Mouse (Mus musculus) heart, embryonic 16.5 days (tissue): ENCODE measurements around the gene Rbm20. TPM values are rescaled to one million over a fixed set of nuclear protein-coding genes. Genes with fewer than 3 reads are reported as not detected.
"Not testable (repeated sequence)": the region's sequence is repeated elsewhere in the genome, so short reads cannot be mapped to it uniquely, and the experiment has no call there.

Experiments used
- ATAC-seq: fragments of 200-750 bp; cut with Nextera tagmentation; replicated peaks from 2 replicates; pipeline ENCODE4 v1.8.0; 2017; ENCODE audit warnings: moderate number of reproducible peaks; ENCODE audit not compliant: insufficient read depth, low FRiP score; ENCODE audit errors: extremely low read depth
- H3K27ac ChIP-seq: fragments of 300-500 bp; sonication (generic); 2 replicates; pipeline ENCODE4 v1.5.1; 2014; ENCODE audit warnings: mild to moderate bottlenecking, low read length, control low read depth, moderate library complexity
- H3K27me3 ChIP-seq: fragments of 300-500 bp; sonication (generic); 2 replicates; pipeline ENCODE4 v1.6.1; 2014; ENCODE audit warnings: low read length, mixed read lengths; ENCODE audit not compliant: control insufficient read depth, insufficient read depth
- H3K36me3 ChIP-seq: fragments of 300-500 bp; sonication (generic); 2 replicates; pipeline ENCODE4 v1.6.1; 2014; ENCODE audit not compliant: control insufficient read depth, insufficient read depth
- H3K4me1 ChIP-seq: fragments of 300-500 bp; sonication (generic); 2 replicates; pipeline ENCODE4 v1.6.1; 2014; ENCODE audit warnings: low read length, mixed read lengths; ENCODE audit not compliant: control insufficient read depth, insufficient read depth
- H3K4me2 ChIP-seq: fragments of 300-500 bp; sonication (generic); 2 replicates; pipeline ENCODE4 v1.6.1; 2014; ENCODE audit warnings: low read depth, mild to moderate bottlenecking, control low read depth, low read length
- H3K4me3 ChIP-seq: fragments of 300-500 bp; sonication (generic); 2 replicates; pipeline ENCODE4 v1.5.1; 2014; ENCODE audit warnings: mild to moderate bottlenecking, control low read depth, low read length
- H3K9ac ChIP-seq: fragments of 300-500 bp; sonication (generic); 2 replicates; pipeline ENCODE4 v1.6.1; 2014; ENCODE audit warnings: low read length, control low read depth
- H3K9me3 ChIP-seq: fragments of 300-500 bp; sonication (generic); replicated peaks from 2 replicates; pipeline ENCODE4 v1.6.1; 2016; ENCODE audit warnings: low read length; ENCODE audit not compliant: control insufficient read depth
- WGBS: fragments of 180-500 bp; shearing (Covaris S2); extraction: QIAGEN DNeasy Blood & Tissue Kit; methylation state at CpG from one replicate; pipeline ENCODE4 v1.1.7; 2014; 5-methylcytosine and 5-hydroxymethylcytosine counted together
- polyA plus RNA-seq: library from polyadenylated mRNA; unstranded; fragments of >200 nt; fragmentation: Nextera tagmentation; extraction: Ambion mirVana; gene quantifications from 2 replicates; pipeline ENCODE4 v1.2.1, GENCODE M21; 2015

Gene Rbm20
- polyA plus RNA-seq, 1 experiment from 2014 or later: 48.1 TPM

- no peaks in the 10 kb centered on the region for H3K27me3 ChIP-seq
- H3K9me3 ChIP-seq: no peaks in the 10 kb centered on the region
- peak overlapping the region; percentile 98 for H3K4me3 ChIP-seq
- ATAC-seq: peak; percentile 97
- peak overlapping the region; percentile 83 for H3K4me2 ChIP-seq
- peaks cover 27% of the 10 kb centered on the region for H3K4me1 ChIP-seq
- peak overlapping the region; percentile 86 for H3K27ac ChIP-seq
- H3K9ac ChIP-seq: peak overlapping the region; percentile 93
- under 1% methylated on average over 57 of the region's 61 CpGs for WGBS
- no peaks in the 10 kb centered on the region for H3K36me3 ChIP-seq
Measured at GRCm38 (mm10) chr19:53902739-53903487, 225.8 kb downstream of the Rbm20 start.

DNA sequence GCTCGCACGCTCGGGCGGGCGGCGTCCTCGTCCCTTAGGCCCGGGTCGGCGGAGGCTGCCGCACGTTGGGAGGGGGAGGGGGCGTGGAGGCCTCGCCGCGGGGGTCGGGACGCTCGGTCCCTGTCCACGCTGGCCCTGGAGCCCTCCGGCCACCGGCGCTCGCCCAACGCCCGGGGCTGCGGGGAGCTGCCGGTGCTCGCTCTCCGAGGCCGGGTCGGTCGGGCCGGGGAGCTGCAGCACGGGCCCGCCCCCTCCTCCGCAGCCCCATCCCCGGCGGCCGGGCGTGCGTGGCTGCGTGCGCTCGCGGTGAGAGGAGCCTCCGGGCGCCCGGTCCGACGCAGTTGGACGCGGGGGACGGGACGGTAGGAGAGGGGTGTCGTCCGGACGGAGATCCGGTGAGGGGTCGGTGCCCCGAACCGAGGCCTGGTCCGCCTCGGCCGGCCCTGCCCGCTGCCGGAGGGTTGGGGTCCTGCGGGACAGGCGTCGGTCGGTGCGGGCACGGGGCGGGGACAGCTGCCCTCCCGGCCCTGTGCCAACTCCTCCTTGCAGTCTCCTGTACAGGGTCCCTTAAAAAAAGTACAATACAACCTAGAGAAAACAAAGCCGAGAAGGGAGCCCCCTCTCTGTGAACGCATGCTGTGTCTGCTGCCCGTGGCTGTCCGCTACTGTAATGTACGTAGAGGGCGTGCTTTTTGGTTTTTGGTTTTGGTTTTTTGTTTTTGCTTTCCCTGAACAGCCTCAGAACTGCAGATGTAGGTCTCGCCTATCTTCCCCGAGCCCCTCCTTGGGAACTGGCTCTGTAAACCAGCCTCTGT lies 226.6 kb downstream of the Rbm20 start:
- no peaks in the 10 kb centered on the region for H3K27me3 ChIP-seq
- under 1% methylated on average over 65 of the region's 83 CpGs for WGBS
- H3K27ac ChIP-seq: peak overlapping the region; percentile 86
- H3K4me1 ChIP-seq: peaks cover 23% of the 10 kb centered on the region
- peak overlapping the region; percentile 98 for H3K4me3 ChIP-seq
- ATAC-seq: peak; percentile 52
- no peaks in the 10 kb centered on the region for H3K36me3 ChIP-seq
- H3K9me3 ChIP-seq: no peaks in the 10 kb centered on the region
- H3K4me2 ChIP-seq: peak overlapping the region; percentile 83
- H3K9ac ChIP-seq: peak overlapping the region; percentile 93

DNA sequence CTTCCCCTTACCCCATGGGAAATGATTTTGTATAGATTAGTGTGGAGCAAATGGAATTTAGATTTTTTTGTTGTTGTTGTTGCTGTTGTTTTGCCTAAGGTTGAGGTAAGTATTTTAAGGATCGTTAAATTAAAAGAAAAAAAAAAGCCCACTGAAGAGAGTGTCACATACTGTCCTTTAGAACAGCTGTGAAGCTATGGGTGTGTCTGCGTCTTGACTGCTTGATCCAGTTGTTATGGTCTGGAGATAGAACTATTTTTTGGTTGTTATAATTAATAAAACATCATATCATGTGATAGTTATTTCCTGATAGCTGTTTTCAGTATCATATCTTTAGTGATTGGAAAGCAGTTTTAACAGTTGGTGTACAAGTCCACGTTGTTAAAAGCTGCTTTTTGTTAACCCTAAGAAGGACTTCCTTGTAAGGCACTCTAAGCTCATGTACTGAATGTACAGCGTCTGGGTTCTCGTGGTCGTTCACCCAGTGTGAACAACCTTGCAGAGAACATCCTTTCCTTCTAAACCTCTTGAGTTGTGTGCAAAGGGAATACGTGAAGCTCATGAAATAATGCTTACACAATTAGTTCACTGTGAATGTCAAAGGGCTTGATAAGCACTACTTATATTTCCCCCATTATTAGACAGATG lies 227.9 kb downstream of the Rbm20 start:
- 56% methylated on average over 7 of the region's 7 CpGs for WGBS
- Histone ChIP-seq H3K9ac (peak overlapping the region; percentile 93), H3K27ac (no peak overlapping the region; the same call in 1 of the 2 replicates), H3K27me3 (no peaks in the 10 kb centered on the region), H3K4me2 (peak overlapping the region; percentile 83), H3K36me3 (peaks cover 8% of the 10 kb centered on the region), H3K4me1 (peaks cover 23% of the 10 kb centered on the region), H3K9me3 (no peaks in the 10 kb centered on the region), H3K4me3 (peak overlapping the region; percentile 98; the same call in 1 of the 2 replicates)
- no peak for ATAC-seq

GRCm38 (mm10) chr19:53906033-53906702 lies 229.1 kb downstream of the Rbm20 start:
- H3K9ac ChIP-seq: no peak overlapping the region
- H3K27me3 ChIP-seq: no peaks in the 10 kb centered on the region
- H3K4me3 ChIP-seq: 0 out of 2 replicates have a peak overlapping the region, but pooled peaks have one; percentile 15
- H3K4me2 ChIP-seq: no peak overlapping the region
- no peaks in the 10 kb centered on the region for H3K9me3 ChIP-seq
- ATAC-seq: no peak
- peaks cover 11% of the 10 kb centered on the region for H3K36me3 ChIP-seq
- WGBS: 53% methylated on average over 6 of the region's 6 CpGs
- H3K4me1 ChIP-seq: peaks cover 23% of the 10 kb centered on the region
- no peak overlapping the region for H3K27ac ChIP-seq

- H3K9ac ChIP-seq, H3K27me3 ChIP-seq, H3K4me2 ChIP-seq, H3K9me3 ChIP-seq, H3K27ac ChIP-seq, H3K4me3 ChIP-seq, ATAC-seq: not testable (repeated sequence)
- Histone ChIP-seq H3K4me1 (peaks cover 22% of the 10 kb centered on the region), H3K36me3 (peaks cover 14% of the 10 kb centered on the region)
Measured at GRCm38 (mm10) chr19:53906703-53907070, 229.6 kb downstream of the Rbm20 start.

GRCm38 (mm10) chr19:53914950-53915349 lies 237.8 kb downstream of the Rbm20 start:
- H3K4me3 ChIP-seq: no peak overlapping the region
- H3K27ac ChIP-seq: no peak overlapping the region
- no peaks in the 10 kb centered on the region for H3K4me1 ChIP-seq
- no peak for ATAC-seq
- H3K9me3 ChIP-seq: no peaks in the 10 kb centered on the region
- 94% methylated on average over 4 of the region's 4 CpGs for WGBS
- H3K27me3 ChIP-seq: no peaks in the 10 kb centered on the region
- H3K36me3 ChIP-seq: peaks cover 31% of the 10 kb centered on the region
- H3K4me2 ChIP-seq: no peak overlapping the region
- H3K9ac ChIP-seq: no peak overlapping the region

Other genes with a start within 250 kb of the Rbm20 start
- gene Dusp5, start 148.2 kb upstream of the Rbm20 start, polyA plus RNA-seq: 9.0 and 11.5 TPM in 2 replicates
- 260 and 349 TPM in 2 replicates for gene Nutf2-ps1, start 88.2 kb upstream of the Rbm20 start, polyA plus RNA-seq
- 36.5 and 42.5 TPM in 2 replicates for gene Smc3, start 76.9 kb upstream of the Rbm20 start, polyA plus RNA-seq
- gene Pdcd4, start 214.9 kb downstream of the Rbm20 start, polyA plus RNA-seq: 32.0 and 37.9 TPM in 2 replicates